Mouse (Mus musculus) spleen, adult 2 months (tissue): Measurements from ENCODE around the gene Fam155a.

Experiments
- CTCF ChIP-seq: fragments of 200-500 bp; IDR thresholded peaks from 2 replicates; pipeline ENCODE4 v1.5.1; 2011; ENCODE audit warnings: mild to moderate bottlenecking, inconsistent platforms; ENCODE audit not compliant: insufficient read depth, insufficient read length, insufficient replicate concordance; ENCODE audit errors: extremely low read depth
- POLR2A ChIP-seq: fragments of 200-500 bp; IDR thresholded peaks from 2 replicates; pipeline ENCODE4 v1.6.1; 2011; ENCODE audit warnings: low read depth, low read length, inconsistent platforms

DNA sequence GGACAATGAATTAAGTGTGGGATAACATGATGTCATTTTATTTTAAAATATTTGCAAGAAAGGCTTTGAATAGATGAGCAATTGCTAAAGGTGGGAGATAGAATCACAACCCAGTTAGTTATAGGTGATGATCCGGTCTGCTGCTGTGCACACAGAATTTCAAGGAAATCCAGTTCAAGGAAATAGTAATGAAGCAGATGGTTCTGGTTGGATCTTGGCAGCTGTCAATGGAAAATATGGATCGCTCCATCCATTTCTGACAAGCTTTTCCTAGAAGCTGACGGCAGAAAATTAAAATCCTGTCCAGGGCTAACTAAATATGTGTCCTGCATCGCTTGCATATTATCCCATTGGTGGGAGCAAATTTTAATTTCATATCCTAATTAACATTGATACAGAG lies 61.2 kb downstream of the Fam155a start:
- TF ChIP-seq CTCF (no peak), POLR2A (no peak)
